Mouse (Mus musculus): Measurements from ENCODE around the gene Nsa2.
"Not testable (repeated sequence)": the region's sequence is repeated elsewhere in the genome, so short reads cannot be mapped to it uniquely, and the experiment has no call there.

Gene Nsa2

DNA sequence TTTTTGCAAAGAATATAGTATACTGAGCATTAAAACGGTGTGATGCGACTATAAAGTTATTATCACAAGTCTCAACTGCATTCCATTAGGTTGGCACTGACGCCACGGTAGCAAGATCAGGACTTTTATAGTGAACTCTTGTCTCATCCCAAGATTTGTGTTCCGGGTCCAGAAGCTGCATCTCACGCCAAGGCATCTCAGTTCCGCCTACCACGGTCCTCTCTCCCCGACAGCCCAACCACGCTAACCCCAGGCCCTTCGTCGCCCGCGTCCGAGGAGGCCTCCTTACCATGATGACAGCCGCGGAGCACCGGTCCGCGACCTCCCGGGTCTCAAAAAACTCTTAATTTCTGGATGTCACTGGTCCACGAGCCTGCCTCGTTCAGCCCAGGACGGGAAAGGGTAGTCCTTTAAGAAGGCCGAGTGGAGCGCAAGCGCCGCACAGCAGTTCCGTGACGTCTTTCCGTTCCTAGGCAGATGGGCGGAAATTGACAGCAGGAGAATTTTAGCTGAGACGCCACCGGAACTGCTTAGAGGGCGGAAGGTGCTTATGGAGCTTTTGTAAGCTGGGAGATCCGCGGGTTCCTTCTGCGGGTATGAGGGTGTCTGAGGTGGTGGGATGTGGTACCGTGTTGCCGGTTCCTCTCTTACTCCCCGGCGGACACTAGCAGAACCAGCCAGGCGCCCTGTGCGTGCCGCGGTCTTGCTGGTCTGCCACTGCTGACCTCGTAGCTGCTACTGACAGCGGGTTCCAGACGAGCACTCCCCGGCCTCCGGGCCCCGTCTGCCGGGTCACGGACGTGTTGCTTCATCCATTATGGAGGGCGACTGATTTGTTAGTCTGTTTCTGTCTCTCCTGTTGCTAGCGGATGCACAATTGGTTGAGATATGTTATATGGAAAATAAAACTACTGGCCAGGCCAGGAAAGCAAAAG is at the start of gene Nsa2, which contains the start of gene Gfm2:
TSS of gene Nsa2 (minus strand) at position 472 of the 935 bp plus-strand sequence.
TSS of gene Gfm2 (plus strand) at position 472 of the 935 bp plus-strand sequence.
- peak; percentile 92 for DNase-seq (ENCODE audit: extremely low spot score)

DNA sequence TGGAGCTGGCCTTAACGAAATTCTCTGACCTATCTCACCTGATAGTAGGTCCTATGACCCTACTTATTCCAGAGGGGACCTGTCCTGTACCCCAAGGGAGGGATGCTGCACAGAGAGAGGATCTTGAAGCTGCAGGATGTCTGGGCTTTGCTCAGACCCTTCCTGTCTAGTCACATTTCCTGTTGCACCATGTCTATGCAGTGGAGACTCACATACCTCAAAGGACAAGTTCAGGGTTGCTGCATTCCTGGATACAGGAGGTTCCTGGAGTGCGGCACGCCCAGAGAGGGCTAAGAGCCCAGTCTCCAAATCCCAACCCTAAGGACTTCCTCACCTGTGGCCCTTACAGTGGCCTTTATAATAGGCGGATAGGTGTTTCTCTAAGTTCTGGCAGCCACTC is 48.6 kb upstream of the Nsa2 start:
- no peak for DNase-seq (ENCODE audit: extremely low spot score)

DNA sequence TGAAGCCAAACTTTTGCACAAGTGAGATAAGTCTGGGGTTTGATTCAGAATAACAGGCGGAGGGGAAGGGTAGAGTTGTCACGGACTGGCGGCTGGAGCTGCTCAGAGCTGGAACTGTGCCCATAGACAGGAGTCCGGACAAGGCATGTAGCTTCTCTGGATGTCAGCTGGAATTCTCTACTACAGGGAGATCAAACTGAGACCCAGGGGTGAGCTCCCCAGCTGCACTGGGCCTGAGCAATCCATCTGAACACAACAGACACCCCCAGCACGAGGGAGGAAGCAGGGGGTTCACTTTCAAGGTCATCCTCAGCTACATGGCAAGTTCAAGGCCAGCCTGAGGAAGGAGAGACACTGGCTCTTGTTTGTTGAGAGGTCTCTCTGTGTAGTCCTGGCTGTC is 46.9 kb upstream of the Nsa2 start:
- DNase-seq (ENCODE audit: extremely low spot score), result no peak

DNA sequence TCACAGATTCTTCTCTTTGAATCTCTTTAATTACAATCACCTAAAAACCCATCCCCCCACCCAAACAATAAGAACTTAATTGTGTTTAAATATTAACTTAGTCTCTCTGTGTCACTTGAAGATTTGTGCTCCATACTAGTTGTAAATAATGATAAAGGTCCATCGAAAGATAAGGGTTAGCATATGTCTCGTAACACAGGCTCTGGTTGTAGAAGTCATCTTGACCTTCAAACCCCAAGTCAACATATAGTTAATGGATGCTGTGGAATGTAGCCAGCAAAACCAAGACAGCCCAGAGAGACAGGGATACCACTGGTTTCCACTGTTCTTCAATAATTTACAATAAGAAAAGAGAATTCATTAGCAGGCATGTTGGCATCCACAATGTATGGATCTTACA is 46.4 kb upstream of the Nsa2 start:
- DNase-seq (ENCODE audit: extremely low spot score), result no peak

DNA sequence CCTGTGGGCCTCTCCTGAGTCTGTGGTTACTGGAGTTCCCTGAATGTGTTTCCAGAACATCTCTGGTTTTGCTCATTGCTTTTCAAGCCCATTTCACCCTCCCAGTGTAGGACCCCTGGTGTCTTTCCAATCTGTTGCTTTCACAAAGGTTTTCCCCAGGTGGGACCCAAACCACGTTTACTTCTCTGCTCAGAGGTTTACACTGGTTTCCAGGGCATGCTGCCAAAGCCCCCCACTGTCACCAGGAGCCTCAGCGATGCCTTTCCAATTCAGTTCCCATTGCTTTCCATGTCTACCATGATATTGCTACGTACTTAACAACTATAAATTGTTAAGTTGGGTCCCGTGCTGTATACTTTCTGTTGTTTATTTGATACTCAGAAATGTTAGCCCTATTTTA is 45.1 kb upstream of the Nsa2 start:
- DNase-seq (ENCODE audit: extremely low spot score), result no peak

DNA sequence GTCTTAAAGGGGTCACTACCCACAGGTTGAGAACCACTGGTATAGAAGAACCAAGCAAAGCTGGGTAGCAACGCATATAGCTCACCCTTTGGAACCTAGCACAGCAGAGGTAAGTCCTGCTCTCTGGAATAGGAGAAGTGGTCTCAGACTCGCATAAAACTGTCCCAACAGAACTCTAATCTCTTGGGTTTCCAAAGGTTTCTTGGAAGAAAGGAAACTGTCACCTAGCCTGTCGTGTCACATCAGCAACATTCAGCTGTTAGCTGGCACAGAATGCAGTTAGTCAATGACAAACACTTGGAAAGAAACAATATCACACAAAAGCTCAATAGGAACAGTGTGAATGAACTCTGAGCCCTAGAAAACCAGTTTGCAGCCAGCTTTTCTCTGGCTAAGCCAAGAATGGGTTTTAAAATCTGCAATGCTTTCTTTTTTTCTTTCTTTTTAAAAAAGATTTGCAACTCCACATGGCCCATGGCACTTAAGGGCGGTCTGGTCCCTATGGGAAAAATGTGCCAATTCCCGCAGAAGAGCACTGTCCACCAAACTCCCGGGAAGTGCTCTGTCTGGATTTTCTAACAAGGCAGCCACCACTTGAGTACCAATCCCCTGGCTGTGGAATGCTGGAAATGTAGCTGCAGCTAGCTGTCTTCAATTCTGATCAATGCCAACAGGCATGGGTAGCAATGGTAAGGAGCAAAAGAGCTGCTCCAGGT is 42.5 kb upstream of the Nsa2 start:
- DNase-seq (ENCODE audit: extremely low spot score), result no peak

DNA sequence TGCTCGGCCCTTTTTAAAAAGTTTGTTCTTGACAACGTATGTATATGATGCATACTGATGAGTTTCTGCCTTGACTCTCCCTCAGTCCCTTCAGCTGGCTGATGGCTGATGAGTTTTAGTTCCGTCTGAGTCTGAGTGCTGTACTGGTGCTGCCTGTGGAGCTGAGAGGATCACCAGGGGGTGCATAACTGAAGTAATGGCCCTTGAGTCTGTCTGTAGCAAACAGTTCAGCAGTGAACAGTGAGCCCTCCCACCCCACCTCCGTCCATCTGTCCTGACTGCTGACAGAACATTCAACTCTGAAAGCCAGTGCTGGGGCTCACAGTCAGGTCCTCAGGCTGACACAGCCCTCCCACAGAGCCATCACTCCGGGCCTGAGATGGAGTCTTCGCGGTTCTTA is 41.2 kb upstream of the Nsa2 start:
- DNase-seq (ENCODE audit: extremely low spot score), result no peak

DNA sequence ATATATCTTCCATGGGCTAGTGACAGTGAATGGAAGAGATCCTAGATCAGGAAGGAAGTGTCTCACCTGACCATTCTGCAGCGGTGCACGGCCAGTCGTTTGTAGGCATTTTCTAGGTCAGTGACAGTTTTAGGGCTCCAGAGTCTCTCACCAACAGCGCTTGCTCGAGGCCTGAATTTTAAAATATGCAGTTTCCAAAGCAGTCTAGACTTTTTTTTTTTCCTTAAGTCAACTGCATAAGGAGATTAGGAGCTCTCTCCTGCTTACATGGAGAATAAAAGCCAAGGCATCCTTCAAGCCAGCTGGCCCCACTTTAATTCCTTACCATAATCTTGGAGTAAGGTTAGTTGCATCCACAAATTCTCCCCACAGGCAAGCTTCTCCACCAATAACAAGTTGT is 39.0 kb upstream of the Nsa2 start:
- no peak for DNase-seq (ENCODE audit: extremely low spot score)

DNA sequence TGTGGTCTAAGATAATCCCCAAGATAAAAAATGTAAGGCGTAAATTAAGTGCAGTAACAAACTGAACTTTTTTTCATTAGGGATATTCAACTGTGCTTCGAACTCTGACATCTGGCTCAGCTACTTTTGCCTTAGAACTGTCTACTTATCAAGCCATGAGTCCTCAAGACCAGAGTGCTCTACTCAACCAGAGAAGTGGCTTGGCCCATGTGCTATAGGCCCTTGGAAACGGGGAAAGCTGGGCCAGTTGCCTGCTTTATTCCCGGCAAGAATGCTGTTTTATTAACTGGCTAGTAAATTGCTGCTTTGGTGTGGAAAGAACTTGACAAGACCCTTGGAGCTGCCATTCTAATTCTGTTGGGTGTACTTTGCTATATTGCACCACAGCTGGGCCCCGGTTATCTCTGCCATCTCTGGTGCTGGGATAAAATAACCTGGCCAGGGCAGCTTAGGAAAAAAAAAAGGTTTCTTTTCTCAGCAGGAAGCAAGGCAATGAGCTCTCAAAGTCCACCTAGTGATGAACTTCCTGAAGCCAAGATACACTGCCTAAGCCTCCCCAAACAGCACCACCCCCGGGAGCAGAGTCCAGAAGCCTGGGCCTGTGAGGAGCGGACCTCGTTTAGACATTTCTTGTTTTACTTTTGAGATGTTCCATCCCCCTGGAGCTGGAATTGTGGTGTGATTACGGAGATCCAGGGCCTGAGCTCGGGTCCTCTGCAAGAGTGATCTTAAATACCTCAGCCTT is 38.0 kb upstream of the Nsa2 start:
- DNase-seq (ENCODE audit: extremely low spot score), result no peak

DNA sequence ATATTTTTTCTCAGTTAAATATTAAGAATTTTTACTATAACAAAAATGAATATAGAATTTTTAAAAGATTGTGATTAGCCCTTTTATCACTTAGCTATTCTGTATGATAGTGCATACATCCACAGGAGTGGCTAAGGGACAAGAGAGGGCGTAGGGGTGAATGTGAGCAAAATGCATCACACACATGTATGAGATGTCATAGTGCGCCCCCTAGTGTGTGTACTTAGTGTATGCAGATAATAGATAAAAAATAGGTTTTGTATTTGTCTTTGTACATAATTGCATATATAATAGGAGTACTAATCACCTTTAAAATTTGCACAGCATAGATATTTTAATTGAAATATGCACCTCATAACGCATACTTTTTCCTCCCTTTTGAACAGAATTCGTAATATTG is 8.1 kb upstream of the Nsa2 start:
- peak; percentile 9 for DNase-seq (ENCODE audit: extremely low spot score)

DNA sequence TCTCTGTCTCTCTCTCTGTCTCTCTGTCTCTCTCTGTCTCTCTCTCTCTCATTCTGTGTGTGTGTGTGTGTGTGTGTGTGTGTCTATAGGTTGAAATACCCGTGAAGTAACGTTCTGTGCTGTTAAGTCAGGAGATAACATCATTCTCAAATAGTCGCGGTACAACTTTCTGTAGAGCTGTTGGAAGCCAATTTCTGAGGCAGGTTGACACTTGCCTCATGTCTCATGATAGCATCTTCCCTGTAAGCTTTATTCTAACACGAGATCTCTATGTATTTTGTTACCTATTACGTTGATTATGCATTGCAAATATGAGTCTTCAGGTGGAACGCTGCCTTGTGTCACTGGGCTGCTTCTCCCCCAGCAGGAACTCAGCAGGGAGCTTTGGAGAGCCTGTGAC is 4.6 kb upstream of the Nsa2 start:
- no peak for DNase-seq (ENCODE audit: extremely low spot score)

DNA sequence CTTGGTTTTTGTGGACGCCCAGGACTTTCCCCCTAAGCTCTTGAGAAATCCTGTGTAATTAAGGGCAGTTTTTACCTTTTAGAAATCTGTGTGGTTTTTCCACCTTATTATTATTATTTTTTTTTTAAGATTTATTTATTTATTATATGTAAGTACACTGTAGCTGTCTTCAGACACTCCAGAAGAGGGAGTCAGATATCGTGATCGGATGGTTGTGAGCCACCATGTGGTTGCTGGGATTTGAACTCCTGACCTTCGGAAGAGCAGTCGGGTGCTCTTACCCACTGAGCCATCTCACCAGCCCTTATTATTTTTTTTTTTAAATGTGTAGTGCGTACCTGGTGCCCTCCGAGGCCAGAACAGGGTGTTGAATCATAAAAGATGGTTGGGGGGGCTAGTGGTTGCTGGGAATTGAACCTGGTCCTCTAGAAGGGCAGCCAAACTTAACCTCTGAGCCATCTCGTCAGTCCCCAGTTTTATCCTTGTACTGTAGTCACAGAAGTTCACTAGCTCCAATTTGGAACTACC is 731 bp upstream of the Nsa2 start:
- not testable (repeated sequence) for DNase-seq (ENCODE audit: extremely low spot score)

DNA sequence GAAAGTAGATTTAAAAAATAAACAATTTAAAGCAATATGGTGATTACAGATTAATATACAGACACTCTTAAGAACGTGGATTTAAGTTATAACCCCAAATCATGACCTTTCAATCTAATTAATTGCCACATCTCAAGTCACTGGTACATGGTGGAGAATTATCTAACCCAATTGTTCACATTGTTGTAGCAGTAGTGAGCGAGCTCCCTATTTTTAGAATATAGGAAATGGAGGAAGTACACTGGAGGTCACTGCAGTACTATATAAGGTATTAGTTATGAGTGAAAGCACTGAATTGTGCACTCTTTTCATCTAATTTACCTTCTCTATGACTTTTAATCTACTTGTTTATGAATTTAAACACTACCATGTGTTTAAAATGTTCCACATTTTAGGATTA is 7.3 kb downstream of the Nsa2 start:
- not testable (repeated sequence) for DNase-seq (ENCODE audit: extremely low spot score)

DNA sequence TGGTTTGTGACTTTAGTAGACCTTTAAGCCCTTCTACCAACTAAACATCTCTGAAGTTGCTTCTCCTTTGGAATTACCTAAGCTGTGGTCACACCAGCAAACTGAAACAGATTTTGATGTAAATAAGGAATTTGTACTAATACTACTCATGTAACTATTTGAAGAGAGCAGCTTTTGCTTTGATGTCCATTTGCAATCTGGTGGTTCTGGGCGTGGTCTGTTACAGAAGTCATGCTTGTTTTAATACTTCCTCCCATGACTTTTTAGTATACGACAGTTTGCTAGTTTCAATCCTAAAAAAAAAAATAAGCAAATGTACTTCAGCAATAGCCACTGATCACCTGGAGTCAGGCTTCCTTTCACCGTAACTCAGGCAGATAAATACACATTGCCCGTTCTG is 8.1 kb downstream of the Nsa2 start:
- not testable (repeated sequence) for DNase-seq (ENCODE audit: extremely low spot score)

DNA sequence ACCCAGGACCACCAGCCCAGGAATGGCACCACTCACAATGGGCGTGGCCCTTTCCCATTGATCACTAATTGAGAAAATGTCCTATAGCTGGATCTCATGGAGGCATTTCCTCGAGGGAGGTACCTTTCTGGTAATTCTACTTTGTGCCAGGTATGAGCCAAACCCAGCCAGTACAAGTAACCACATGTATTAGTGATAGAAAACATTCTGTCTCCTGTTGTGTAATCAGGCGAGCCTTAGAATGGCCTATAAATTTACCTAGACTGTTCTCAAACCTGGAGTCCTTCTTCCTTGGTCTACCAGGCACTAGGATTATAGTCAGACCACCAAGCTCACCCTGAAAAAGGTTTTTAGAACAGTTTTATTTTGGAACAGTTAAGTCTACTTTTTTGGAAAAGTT is 16.4 kb downstream of the Nsa2 start:
- no peak for DNase-seq (ENCODE audit: extremely low spot score)

DNA sequence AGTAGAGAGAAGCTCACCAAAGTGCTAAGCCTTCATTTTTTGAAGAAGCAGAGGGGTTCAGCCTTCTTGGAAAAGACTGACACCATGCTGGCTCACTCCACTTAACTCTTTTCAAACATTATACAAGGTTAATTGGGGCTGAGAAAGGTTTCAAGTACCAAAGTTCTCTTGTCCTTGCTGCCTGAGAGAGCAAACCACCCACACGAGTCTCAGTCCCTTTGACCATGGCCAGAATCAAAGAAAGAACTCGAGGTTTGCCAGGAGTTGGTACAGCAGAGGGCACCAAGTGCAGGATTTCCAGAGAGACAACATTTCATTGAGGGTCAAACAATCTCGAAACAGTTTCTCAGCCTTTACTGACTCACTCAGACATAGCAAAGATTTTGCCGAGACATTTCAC is 28.7 kb downstream of the Nsa2 start:
- DNase-seq (ENCODE audit: extremely low spot score), result no peak

DNA sequence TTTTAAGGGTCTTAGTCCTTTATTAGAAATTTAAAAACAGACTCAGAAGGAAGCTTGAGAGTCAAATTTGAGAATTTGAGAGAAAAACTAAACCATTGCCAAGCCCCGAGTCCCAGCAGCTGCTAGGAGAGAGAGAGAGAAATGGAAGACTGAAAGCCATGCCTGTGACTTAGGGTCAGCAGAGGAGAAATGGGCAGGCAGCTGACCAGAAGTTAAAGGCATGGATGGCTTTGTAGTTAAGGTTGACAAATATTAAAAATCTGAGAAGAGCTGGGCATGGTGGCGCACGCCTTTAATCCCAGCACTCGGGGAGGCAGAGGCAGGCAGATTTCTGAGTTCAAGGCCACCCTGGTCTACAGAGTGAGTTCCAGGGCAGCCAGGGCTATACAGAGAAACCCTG is 30.0 kb downstream of the Nsa2 start:
- DNase-seq (ENCODE audit: extremely low spot score), result not testable (repeated sequence)

DNA sequence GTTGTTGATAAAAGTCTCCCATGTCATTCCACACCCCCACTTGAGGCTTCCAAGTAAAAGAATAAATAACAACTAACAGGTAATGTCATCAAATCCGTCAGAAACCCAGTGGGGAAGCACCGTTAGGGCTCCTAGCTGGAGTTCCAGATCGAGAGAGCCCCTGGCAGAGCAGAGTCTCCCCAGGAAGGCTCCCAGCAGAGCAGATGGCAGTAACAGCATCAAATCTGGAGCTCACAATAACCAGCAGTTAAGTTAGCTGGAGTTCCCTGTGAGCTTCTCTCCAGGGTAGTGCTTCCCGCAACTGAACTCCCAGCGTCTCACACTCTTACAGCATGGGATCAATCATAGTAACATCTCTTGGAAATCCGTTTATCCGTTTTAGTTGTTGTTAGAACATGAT is 32.7 kb downstream of the Nsa2 start:
- no peak for DNase-seq (ENCODE audit: extremely low spot score)

DNA sequence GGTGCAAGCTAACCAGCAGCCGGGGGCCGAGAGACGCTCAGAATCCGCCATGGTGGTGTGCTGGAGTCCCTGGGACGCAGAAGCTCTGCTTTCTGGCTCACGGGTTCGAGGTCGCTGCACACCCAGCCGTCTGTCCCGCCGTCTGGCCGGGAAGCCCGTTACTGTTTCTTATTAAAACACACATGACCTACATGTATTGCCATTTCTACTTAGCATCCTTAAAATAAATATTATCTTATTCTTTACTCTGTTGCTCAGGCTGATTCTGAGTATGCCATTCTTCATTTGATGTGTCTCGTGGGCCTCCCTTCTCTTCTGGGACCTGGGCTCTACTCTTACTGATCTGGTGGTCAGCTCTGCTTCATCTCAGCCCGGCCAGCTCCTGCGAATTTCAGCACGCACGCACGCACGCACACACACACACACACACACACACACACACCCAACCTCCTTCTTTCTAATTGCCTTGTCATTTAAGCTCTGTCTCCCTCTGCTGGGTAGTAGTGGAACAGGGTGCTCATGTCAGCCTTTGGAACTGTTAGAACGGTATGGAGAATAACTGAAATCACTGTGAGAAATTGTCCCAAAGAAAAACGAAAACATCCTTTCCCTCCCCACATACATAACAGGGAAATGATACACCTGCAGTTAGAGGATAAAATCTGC is 38.4 kb downstream of the Nsa2 start, which contains the start of gene Gm6169:
TSS of gene Gm6169 (minus strand) at position 51 of the 666 bp plus-strand sequence.
- DNase-seq (ENCODE audit: extremely low spot score), result peak; percentile 57

DNA sequence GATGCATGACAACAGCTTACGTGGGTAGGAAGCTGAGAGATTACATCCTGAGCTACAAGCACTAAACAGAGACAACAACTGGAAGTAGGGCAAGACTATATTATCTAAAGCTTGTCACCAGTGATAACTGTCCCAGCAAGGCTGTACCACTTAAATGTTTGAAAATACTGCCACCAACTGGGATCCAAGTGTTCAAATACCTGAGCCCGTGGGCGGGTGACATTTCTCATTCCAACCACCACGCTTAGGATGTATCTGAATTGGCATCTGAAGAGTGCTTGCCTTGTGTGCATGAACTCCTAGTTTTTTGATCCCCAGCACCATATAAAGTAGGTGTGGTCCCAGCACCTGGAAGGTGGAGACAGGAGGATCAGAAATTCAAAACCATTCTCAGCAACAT is 42.0 kb downstream of the Nsa2 start:
- no peak for DNase-seq (ENCODE audit: extremely low spot score)

DNA sequence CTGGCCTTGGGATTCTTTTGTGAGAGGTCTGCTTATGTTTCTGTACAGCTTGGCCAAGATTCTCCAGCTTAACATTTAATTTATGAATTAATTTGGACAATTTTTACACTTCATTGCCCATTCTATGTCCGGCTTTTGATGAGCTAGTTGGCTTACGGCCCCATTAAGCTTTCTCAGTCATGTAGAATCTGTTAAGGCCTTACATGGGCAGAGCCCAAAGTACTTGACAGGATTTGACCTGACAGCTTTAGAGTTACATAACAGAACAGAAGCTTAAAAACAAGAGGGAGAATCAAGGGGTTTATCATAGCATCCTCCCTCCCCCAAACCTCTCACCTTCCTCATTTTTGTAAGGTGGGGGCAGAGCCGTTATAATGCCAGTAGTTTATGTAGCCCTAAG is 49.6 kb downstream of the Nsa2 start:
- no peak for DNase-seq (ENCODE audit: extremely low spot score)
